Mouse (Mus musculus) heart, embryonic 12.5 days (tissue): ENCODE results near the gene Bzw2. TPM values are rescaled to one million over a fixed set of nuclear protein-coding genes. Genes with fewer than 3 reads are reported as not detected.
A peak's percentile ranks its signal among the peaks of the same experiment; 100 is the strongest.

ENCODE experiments used
- ATAC-seq: fragments of 200-750 bp; cut with Nextera tagmentation; 2 replicates; pipeline ENCODE4 v1.8.0; 2017; ENCODE audit warnings: moderate TSS enrichment, moderate library complexity; ENCODE audit not compliant: insufficient number of reproducible peaks, low FRiP score
- H3K27ac ChIP-seq: fragments of 300-500 bp; sonication (generic); 2 replicates; pipeline ENCODE4 v1.5.1; 2016; ENCODE audit warnings: mild to moderate bottlenecking, moderate library complexity; ENCODE audit not compliant: poor library complexity, severe bottlenecking
- H3K27me3 ChIP-seq: fragments of 300-500 bp; sonication (generic); replicated peaks from 2 replicates; pipeline ENCODE4 v1.6.1; 2016; ENCODE audit warnings: mild to moderate bottlenecking, moderate library complexity
- H3K36me3 ChIP-seq: fragments of 300-500 bp; sonication (generic); 2 replicates; pipeline ENCODE4 v1.6.1; 2016; ENCODE audit warnings: mild to moderate bottlenecking, moderate library complexity
- H3K4me1 ChIP-seq: fragments of 300-500 bp; sonication (generic); replicated peaks from 2 replicates; pipeline ENCODE4 v1.6.1; 2016; ENCODE audit warnings: mild to moderate bottlenecking
- H3K4me2 ChIP-seq: fragments of 300-500 bp; sonication (generic); 2 replicates; pipeline ENCODE4 v1.6.1; 2016; ENCODE audit warnings: mild to moderate bottlenecking, moderate library complexity
- H3K4me3 ChIP-seq: fragments of 300-500 bp; sonication (generic); 2 replicates; pipeline ENCODE4 v1.5.1; 2016; ENCODE audit warnings: mild to moderate bottlenecking
- H3K9ac ChIP-seq: fragments of 300-500 bp; sonication (generic); 2 replicates; pipeline ENCODE4 v1.6.1; 2016; ENCODE audit warnings: mild to moderate bottlenecking, moderate library complexity
- H3K9me3 ChIP-seq: fragments of 300-500 bp; sonication (generic); replicated peaks from 2 replicates; pipeline ENCODE4 v1.6.1; 2016; ENCODE audit warnings: mild to moderate bottlenecking, moderate library complexity
- WGBS: fragments of 180-500 bp; shearing (Covaris S2); methylation state at CpG from one replicate; pipeline ENCODE4 v1.1.7; 2016; 5-methylcytosine and 5-hydroxymethylcytosine counted together
- polyA plus RNA-seq: library from polyadenylated mRNA; unstranded; fragments of >200 nt; fragmentation: Nextera tagmentation; extraction: Ambion mirVana; gene quantifications from 2 replicates; pipeline ENCODE4 v1.2.1, GENCODE M21; 2016

Bzw2 gene
- polyA plus RNA-seq, 1 experiment from 2014 or later: 218 TPM

GRCm38 (mm10) chr12:36157304-36157637, 609 bp downstream of the Bzw2 start:
- WGBS: under 1% methylated on average over 14 of the region's 14 CpGs
- Histone ChIP-seq H3K9ac (peak overlapping the region; percentile 97), H3K27me3 (no peaks in the 10 kb centered on the region), H3K4me2 (peak overlapping the region; percentile 77), H3K4me3 (peak overlapping the region; percentile 98), H3K4me1 (peaks cover 26% of the 10 kb centered on the region), H3K27ac (peak overlapping the region; percentile 92), H3K9me3 (no peaks in the 10 kb centered on the region), H3K36me3 (no peaks in the 10 kb centered on the region)
- ATAC-seq: peak; percentile 34; the same call in 1 of the 2 replicates

DNA sequence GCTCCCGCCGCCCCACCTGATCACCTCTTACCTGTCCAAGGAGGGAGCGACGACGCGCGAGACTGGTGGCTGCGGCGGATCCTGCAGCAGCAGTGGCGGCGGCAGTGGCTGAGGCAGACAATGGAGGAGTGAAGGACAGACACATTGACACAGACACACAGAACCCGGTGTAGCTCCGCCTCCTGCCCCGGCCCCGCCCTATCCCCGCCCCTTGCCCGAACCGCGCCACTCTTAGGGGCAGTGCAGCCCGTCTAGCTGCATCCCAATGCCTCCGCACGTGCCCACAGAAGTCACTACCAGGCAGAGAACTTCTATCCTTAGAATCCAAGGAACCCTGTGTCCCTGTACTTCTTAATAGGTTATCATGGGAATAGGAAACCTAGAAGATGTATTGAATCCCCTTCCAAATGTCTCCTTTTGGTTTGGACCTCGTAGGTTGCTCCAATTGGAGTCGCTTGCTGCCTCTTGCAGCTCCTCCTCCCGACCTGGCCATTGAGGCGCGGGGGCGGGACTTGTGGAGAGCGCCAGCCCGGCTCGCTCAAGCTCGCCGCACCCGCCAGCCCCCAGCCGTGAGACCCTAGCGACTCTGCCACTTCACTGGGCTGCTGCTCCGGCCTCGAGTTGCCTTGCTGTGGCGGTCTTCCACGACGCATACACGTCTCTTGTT, 1.1 kb downstream of the Bzw2 start, which contains the start of gene Ankmy2:
Gene Ankmy2 (plus strand): TSS at position 478 of the 667 bp plus-strand sequence.
- under 1% methylated on average over 42 of the region's 42 CpGs for WGBS
- Histone ChIP-seq H3K27me3 (no peaks in the 10 kb centered on the region), H3K4me3 (peak within 1 kb of the TSS; percentile 98), H3K27ac (peak within 1 kb of the TSS; percentile 92), H3K9me3 (no peaks in the 10 kb centered on the region), H3K4me2 (peak within 1 kb of the TSS; percentile 77), H3K4me1 (peaks cover 26% of the 10 kb centered on the region), H3K9ac (peak within 1 kb of the TSS; percentile 97), H3K36me3 (no peaks in the 10 kb centered on the region)
- peak; percentile 97 for ATAC-seq

DNA sequence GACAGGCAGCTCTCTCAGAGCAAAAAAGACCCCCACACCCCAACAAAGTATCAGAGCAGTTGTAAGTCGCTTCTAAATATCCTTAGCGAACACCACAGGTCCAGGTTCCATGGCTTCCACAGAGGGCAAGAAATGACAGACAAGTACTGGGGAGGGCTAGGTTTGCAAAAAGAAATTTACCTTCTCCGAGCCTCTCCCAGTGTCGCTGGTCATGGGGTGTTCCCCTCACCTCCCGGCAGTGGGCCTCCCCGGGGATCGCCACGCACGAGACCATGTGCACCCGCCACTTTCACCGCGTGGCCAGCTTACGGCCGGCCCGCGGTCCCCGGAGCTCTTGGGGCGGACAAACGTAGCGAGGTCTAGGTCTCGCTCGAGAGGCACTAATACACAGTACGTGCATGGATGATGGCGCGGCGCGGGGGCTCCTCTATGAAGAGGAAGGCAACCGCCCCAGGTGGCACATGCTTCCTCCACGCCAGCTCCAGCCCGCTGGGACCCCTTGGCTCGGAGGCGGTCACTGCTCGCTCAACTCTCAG, 1.7 kb downstream of the Bzw2 start:
- Histone ChIP-seq H3K36me3 (no peaks in the 10 kb centered on the region), H3K4me1 (peaks cover 26% of the 10 kb centered on the region), H3K9me3 (no peaks in the 10 kb centered on the region), H3K27ac (peak overlapping the region; percentile 92), H3K27me3 (no peaks in the 10 kb centered on the region), H3K4me2 (peak overlapping the region; percentile 77), H3K4me3 (peak overlapping the region; percentile 98), H3K9ac (peak overlapping the region; percentile 97)
- WGBS: under 1% methylated on average over 33 of the region's 33 CpGs
- ATAC-seq: peak; percentile 58

DNA sequence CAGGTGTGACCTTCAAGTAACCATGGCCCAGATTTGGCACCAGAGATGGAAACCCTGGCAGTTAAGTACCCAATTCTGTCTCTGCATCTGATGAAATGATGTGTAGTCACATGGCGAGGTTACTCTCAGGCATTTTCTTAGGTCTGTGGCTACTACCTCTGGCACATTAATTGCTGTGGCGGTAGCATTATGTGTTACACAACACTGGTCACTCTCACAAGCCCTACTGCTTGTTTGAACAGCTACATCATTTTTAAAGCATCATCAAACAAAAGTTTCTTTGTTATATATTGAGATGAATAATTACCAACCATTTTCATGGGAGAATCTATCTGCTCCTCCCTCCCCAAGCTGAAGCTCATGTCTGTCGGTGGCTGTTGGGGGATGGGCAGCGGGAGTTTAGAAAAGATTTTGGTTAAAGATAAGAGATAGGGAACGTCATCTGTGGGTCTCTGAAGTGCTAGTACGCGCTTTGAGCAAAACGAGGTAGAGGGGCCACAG, 2.7 kb downstream of the Bzw2 start:
- Histone ChIP-seq H3K4me2 (peak overlapping the region; percentile 77), H3K36me3 (no peaks in the 10 kb centered on the region), H3K9ac (peak overlapping the region; percentile 97), H3K9me3 (no peaks in the 10 kb centered on the region), H3K4me1 (peaks cover 28% of the 10 kb centered on the region), H3K27ac (peak overlapping the region; percentile 51; the same call in 1 of the 2 replicates), H3K27me3 (no peaks in the 10 kb centered on the region), H3K4me3 (peak overlapping the region; percentile 98)
- ATAC-seq: no peak
- WGBS: 10% methylated on average over 8 of the region's 8 CpGs

DNA sequence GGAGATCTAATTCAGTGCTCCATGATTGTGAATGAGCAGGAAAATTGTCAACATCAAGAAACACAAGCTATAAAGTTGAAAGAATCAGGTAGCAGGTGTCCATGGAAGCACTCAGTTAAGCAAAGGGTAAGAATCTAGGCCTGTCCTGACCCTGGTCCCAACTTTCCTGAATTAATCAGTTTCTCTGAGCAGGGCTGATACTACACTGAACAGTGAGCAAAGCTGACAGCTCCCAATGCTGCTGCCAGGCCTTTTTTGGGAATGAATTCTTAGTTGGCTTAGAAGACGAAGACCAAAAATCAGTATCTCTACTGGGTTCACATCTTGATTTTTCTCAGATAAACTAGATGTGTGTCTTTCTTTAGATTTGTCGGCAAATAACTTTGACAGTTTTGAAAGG, 7.1 kb downstream of the Bzw2 start:
- Histone ChIP-seq H3K9me3 (no peaks in the 10 kb centered on the region), H3K4me3 (no peak overlapping the region), H3K36me3 (peaks cover 4% of the 10 kb centered on the region; the same call in 1 of the 2 replicates), H3K4me1 (peaks cover 33% of the 10 kb centered on the region), H3K9ac (no peak overlapping the region), H3K4me2 (peak overlapping the region; percentile 37; the same call in 1 of the 2 replicates), H3K27ac (peak overlapping the region; percentile 80), H3K27me3 (no peaks in the 10 kb centered on the region)
- WGBS: 40% methylated on average over 2 of the region's 2 CpGs
- ATAC-seq: no peak; the same call in 1 of the 2 replicates

- H3K36me3 ChIP-seq: peaks cover 6% of the 10 kb centered on the region; the same call in 1 of the 2 replicates
- no peak overlapping the region for H3K4me3 ChIP-seq
- H3K27ac ChIP-seq: peak overlapping the region; percentile 80
- WGBS: 45% methylated on average over 2 of the region's 2 CpGs
- peak; percentile 48; the same call in 1 of the 2 replicates for ATAC-seq
- H3K4me2 ChIP-seq: peak overlapping the region; percentile 47
- H3K9me3 ChIP-seq: no peaks in the 10 kb centered on the region
- H3K27me3 ChIP-seq: no peaks in the 10 kb centered on the region
- H3K9ac ChIP-seq: no peak overlapping the region
- peaks cover 33% of the 10 kb centered on the region for H3K4me1 ChIP-seq
Observed at GRCm38 (mm10) chr12:36150265-36150664, 7.6 kb downstream of the Bzw2 start.

GRCm38 (mm10) chr12:36146230-36147011, 11.5 kb downstream of the Bzw2 start:
- ATAC-seq: no peak
- 92% methylated on average over 3 of the region's 3 CpGs for WGBS
- Histone ChIP-seq H3K9me3 (no peaks in the 10 kb centered on the region), H3K4me1 (peaks cover 17% of the 10 kb centered on the region), H3K27me3 (no peaks in the 10 kb centered on the region), H3K36me3 (peaks cover 6% of the 10 kb centered on the region; the same call in 1 of the 2 replicates), H3K27ac (no peak overlapping the region), H3K4me3 (no peak overlapping the region), H3K4me2 (no peak overlapping the region), H3K9ac (no peak overlapping the region)

- no peak for ATAC-seq
- no peak overlapping the region for H3K4me3 ChIP-seq
- WGBS: 83% methylated on average over 6 of the region's 6 CpGs
- H3K27ac ChIP-seq: no peak overlapping the region
- 0 out of 2 replicates have a peak, but pooled peaks cover 3% of the 10 kb centered on the region for H3K36me3 ChIP-seq
- H3K4me2 ChIP-seq: no peak overlapping the region
- no peak overlapping the region for H3K9ac ChIP-seq
- H3K27me3 ChIP-seq: no peaks in the 10 kb centered on the region
- H3K9me3 ChIP-seq: no peaks in the 10 kb centered on the region
- H3K4me1 ChIP-seq: peaks cover 16% of the 10 kb centered on the region
Observed at GRCm38 (mm10) chr12:36140401-36140800, 17.5 kb downstream of the Bzw2 start.

DNA sequence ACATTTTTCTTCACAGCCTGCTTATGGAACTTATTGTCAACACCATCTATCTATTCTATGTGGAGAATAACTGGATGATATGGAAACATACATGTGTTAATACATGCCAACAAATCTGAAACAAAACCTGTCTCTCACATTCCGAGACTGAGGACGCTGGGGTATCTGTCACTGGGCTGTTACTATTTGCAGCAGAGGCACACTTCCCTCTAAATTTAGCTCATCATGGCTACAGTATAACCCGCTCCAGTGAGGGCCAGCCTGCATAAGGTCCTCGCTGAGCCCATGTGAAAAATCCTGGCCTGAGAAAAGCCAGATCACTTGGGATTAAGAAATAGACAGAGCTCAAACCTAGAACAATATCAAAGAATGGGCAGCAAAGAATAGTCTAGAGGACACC, 20.7 kb downstream of the Bzw2 start:
- peak overlapping the region; percentile 90 for H3K27ac ChIP-seq
- 33% methylated on average over 4 of the region's 4 CpGs for WGBS
- H3K4me2 ChIP-seq: peak overlapping the region; percentile 23
- H3K4me1 ChIP-seq: peaks cover 24% of the 10 kb centered on the region
- no peaks in the 10 kb centered on the region for H3K27me3 ChIP-seq
- no peak overlapping the region for H3K9ac ChIP-seq
- H3K9me3 ChIP-seq: no peaks in the 10 kb centered on the region
- peaks cover 13% of the 10 kb centered on the region for H3K36me3 ChIP-seq
- ATAC-seq: no peak
- H3K4me3 ChIP-seq: no peak overlapping the region

DNA sequence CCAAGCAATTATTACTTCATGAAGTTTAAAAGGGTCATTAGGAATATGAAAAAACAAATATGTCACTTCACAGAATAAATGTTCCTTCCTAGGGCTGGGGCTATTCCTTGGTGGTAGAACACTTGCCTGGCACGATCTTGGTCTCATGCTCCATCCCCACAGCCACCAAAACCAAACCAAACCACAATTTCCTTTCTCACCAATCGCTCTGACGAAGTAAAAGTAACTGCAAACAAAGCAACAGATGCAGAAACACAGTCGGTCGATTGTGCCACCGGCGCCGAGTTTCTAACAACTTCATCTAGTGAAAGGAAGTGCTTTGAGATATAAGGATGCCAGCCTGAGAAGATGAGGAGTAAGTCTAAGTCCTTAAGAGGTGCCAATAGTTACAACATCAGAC, 21.6 kb downstream of the Bzw2 start:
- H3K4me1 ChIP-seq: peaks cover 24% of the 10 kb centered on the region
- no peak overlapping the region for H3K4me3 ChIP-seq
- no peaks in the 10 kb centered on the region for H3K9me3 ChIP-seq
- no peak overlapping the region for H3K4me2 ChIP-seq
- no peak for ATAC-seq
- H3K27ac ChIP-seq: peak overlapping the region; percentile 65
- peaks cover 19% of the 10 kb centered on the region for H3K36me3 ChIP-seq
- no peaks in the 10 kb centered on the region for H3K27me3 ChIP-seq
- 91% methylated on average over 8 of the region's 8 CpGs for WGBS
- H3K9ac ChIP-seq: no peak overlapping the region

DNA sequence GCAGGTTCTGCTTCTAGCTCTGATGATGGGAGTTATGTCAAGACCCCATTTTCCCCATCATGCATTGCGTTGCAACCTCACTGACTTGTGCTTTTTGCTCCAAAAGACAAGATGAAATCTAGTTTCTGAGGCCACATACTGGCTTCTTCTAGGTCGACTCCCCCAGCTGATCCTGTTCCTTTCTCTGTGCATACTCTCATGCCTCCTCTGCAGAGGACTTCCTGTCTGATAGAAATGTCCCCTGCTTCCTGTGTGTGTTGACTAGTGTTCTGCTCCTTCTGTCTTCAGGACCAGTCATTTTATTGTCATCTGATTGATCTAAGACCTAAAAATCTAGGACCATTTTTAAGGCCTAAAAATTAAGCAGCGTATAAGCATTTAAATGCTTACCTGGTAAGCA, 22.5 kb downstream of the Bzw2 start:
- no peaks in the 10 kb centered on the region for H3K9me3 ChIP-seq
- H3K4me2 ChIP-seq: no peak overlapping the region
- peaks cover 24% of the 10 kb centered on the region for H3K36me3 ChIP-seq
- no peaks in the 10 kb centered on the region for H3K27me3 ChIP-seq
- no peak overlapping the region for H3K9ac ChIP-seq
- WGBS: 77% methylated on average over 3 of the region's 3 CpGs
- no peak overlapping the region for H3K4me3 ChIP-seq
- ATAC-seq: no peak
- no peak overlapping the region for H3K27ac ChIP-seq
- H3K4me1 ChIP-seq: peaks cover 24% of the 10 kb centered on the region
